Mouse (Mus musculus) forebrain, postnatal 0 days (tissue): Measurements from ENCODE around the gene Vmn1r209. TPM values are rescaled to one million over a fixed set of nuclear protein-coding genes. Genes with fewer than 3 reads are reported as not detected.
"Not testable (repeated sequence)": the region's sequence is repeated elsewhere in the genome, so short reads cannot be mapped to it uniquely, and the experiment has no call there.

Experiments
- ATAC-seq: fragments of 200-750 bp; cut with Nextera tagmentation; 2 replicates; pipeline ENCODE4 v1.8.0; 2017; ENCODE audit warnings: mild to moderate bottlenecking, moderate library complexity
- DNase-seq: peaks from one replicate; pipeline ENCODE4 v3.0.0-alpha.2; 2015
- H3K27ac ChIP-seq: fragments of 300-500 bp; sonication (generic); 2 replicates; pipeline ENCODE4 v1.5.1; 2014; ENCODE audit warnings: low read depth, mild to moderate bottlenecking, antibody characterized with exemption, low read length, moderate library complexity, mixed read lengths
- H3K27me3 ChIP-seq: fragments of 300-500 bp; sonication (generic); 2 replicates; pipeline ENCODE4 v1.6.1; 2014; ENCODE audit warnings: mild to moderate bottlenecking, low read length, mixed read lengths; ENCODE audit not compliant: insufficient read depth
- H3K36me3 ChIP-seq: fragments of 300-500 bp; sonication (generic); 2 replicates; pipeline ENCODE4 v1.6.1; 2014; ENCODE audit warnings: mild to moderate bottlenecking, moderate library complexity; ENCODE audit not compliant: insufficient read depth
- H3K4me1 ChIP-seq: fragments of 300-500 bp; sonication (generic); 2 replicates; pipeline ENCODE4 v1.6.1; 2014; ENCODE audit warnings: antibody characterized with exemption; ENCODE audit not compliant: insufficient read depth
- H3K4me2 ChIP-seq: fragments of 300-500 bp; sonication (generic); 2 replicates; pipeline ENCODE4 v1.6.1; 2014; ENCODE audit warnings: low read depth, mild to moderate bottlenecking, moderate library complexity
- H3K4me3 ChIP-seq: fragments of 300-500 bp; sonication (generic); 2 replicates; pipeline ENCODE4 v1.5.1; 2014; ENCODE audit warnings: low read depth, low read length, mixed read lengths
- H3K9ac ChIP-seq: fragments of 300-500 bp; sonication (generic); 2 replicates; pipeline ENCODE4 v1.6.1; 2014; ENCODE audit warnings: mild to moderate bottlenecking
- H3K9me3 ChIP-seq: fragments of 300-500 bp; sonication (generic); 2 replicates; pipeline ENCODE4 v1.6.1; 2016; ENCODE audit warnings: low read length
- CTCF ChIP-seq: sonication (generic); IDR thresholded peaks from 2 replicates; pipeline ENCODE4 v1.5.1; 2016; ENCODE audit warnings: antibody characterized with exemption, control low read depth, low read depth
- WGBS: fragments of 180-500 bp; shearing (Covaris S2); extraction: QIAGEN DNeasy Blood & Tissue Kit; methylation state at CpG from one replicate; pipeline ENCODE4 v1.1.7; 2014; 5-methylcytosine and 5-hydroxymethylcytosine counted together
- polyA plus RNA-seq: library from polyadenylated mRNA; unstranded; fragments of >200 nt; fragmentation: Nextera tagmentation; extraction: Ambion mirVana; gene quantifications from 2 replicates; pipeline ENCODE4 v1.2.1, GENCODE M21; 2015
- total RNA-seq: library from RNA; depleted of rRNA; stranded (reverse); fragments of >200 nt; gene quantifications from 2 replicates; pipeline ENCODE4 v1.2.3, GENCODE M21; 2014; rRNA removed

Vmn1r209 gene
- total RNA-seq (not detected in 2 replicates), polyA plus RNA-seq (not detected in 2 replicates)

DNA sequence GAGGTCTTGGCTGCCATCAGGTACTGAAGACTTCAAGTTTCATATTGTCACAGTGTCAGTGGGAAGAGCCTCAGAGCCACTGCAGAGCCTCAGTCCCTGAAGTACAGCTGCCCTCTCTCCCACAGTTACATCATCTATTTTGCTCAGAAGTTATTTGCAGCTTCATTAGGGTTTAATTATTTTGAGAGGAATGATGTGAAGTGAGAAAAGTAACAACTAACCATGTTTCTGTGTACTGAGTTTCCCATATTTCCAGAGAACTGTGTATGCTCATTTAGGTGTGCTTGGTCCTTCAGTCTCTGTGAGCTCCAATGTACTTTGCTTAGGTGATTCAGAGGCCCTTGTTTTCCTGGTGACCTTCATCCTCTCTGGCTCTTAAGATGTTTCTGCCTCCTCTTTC is at the start of gene Vmn1r209:
Vmn1r209 (minus strand) TSS at position 101 of the 400 bp plus-strand sequence.
- not testable (repeated sequence) for ATAC-seq, H3K9ac ChIP-seq, H3K4me3 ChIP-seq, H3K4me2 ChIP-seq, H3K36me3 ChIP-seq, H3K27me3 ChIP-seq, H3K9me3 ChIP-seq, H3K4me1 ChIP-seq, DNase-seq, H3K27ac ChIP-seq

DNA sequence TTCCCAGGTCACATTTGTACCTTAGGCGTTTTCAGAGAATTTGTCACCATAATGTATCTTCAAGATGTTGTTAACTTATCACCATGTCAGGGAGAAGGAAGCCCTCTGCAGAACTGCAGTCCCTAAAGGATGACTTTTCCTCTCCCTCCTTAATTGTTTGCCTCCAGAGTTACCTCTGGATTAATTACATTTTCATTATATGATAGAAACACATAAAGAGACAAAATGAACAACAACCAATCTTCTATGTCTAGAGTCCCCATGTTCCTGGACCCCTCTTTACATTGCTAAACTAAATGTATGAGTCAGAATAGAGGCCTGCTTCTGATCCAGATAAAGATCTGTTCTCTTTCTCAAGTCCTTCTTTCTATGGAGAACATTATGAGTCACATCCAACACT is 48.0 kb upstream of the Vmn1r209 start, which contains the start of gene Vmn1r211:
Vmn1r211 (minus strand) TSS at position 101 of the 400 bp plus-strand sequence.
- no peak for DNase-seq
- Histone ChIP-seq H3K9me3 (no peaks in the 10 kb centered on the region), H3K4me2 (no peak within 1 kb of the TSS), H3K4me1 (no peaks in the 10 kb centered on the region), H3K9ac (no peak within 1 kb of the TSS), H3K27ac (no peak within 1 kb of the TSS), H3K4me3 (no peak within 1 kb of the TSS), H3K27me3 (no peaks in the 10 kb centered on the region), H3K36me3 (no peaks in the 10 kb centered on the region)
- no peak for ATAC-seq
- 82% methylated on average over 1 of the region's 1 CpGs for WGBS
- no peak for TF ChIP-seq CTCF

DNA sequence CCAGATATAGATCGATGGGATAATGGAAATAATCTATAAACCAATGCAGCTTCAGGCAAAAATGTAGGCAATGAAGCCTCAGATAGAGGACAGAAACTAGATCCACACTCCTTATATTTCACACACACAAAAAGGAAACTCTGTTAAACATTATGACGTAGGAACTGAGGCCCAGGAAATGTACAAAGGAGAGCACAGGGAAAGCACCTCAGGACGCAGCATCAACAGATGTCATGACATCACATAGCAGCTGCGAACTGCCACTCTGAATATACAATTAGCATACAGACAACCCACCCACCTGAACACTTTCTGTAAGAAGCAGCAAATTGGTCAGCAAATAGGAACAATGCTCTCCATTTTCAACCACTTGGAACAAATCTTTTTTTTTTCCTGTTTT is 45.3 kb upstream of the Vmn1r209 start:
- no peaks in the 10 kb centered on the region for H3K4me1 ChIP-seq
- no peak overlapping the region for H3K9ac ChIP-seq
- TF ChIP-seq CTCF, result no peak
- H3K36me3 ChIP-seq, result no peaks in the 10 kb centered on the region
- ATAC-seq, result no peak
- no peak overlapping the region for H3K4me3 ChIP-seq
- H3K27me3 ChIP-seq, result no peaks in the 10 kb centered on the region
- no peak overlapping the region for H3K4me2 ChIP-seq
- no peak for DNase-seq
- no peaks in the 10 kb centered on the region for H3K9me3 ChIP-seq
- H3K27ac ChIP-seq, result no peak overlapping the region
- 62% methylated on average over 4 of the region's 4 CpGs for WGBS

DNA sequence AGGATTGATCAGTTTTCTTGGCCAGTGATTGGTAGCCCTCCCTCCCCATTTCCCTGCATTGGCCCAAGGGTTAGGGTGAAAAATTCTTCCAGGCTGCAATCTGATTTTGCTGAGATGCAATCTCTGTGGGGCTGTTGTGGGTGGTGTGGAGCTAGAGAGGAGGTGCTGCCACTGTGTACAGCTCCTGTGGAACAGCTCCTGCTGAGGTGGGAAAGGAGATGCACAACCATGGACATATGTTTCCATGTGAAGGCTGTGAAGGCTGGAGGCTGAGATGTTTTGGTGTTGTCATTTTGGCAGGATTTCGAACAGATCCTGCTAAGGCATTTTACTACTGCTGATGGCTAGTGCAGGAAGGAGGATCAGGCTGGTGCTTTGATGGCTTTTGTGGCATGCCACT is 37.3 kb upstream of the Vmn1r209 start:
- H3K27ac ChIP-seq, result no peak overlapping the region
- 84% methylated on average over 1 of the region's 1 CpGs for WGBS
- H3K4me3 ChIP-seq, result no peak overlapping the region
- H3K9ac ChIP-seq, result no peak overlapping the region
- no peak for TF ChIP-seq CTCF
- no peak for DNase-seq
- no peak overlapping the region for H3K4me2 ChIP-seq
- H3K4me1 ChIP-seq, result no peaks in the 10 kb centered on the region
- H3K36me3 ChIP-seq, result no peaks in the 10 kb centered on the region
- ATAC-seq, result no peak
- H3K9me3 ChIP-seq, result no peaks in the 10 kb centered on the region
- H3K27me3 ChIP-seq, result no peaks in the 10 kb centered on the region

DNA sequence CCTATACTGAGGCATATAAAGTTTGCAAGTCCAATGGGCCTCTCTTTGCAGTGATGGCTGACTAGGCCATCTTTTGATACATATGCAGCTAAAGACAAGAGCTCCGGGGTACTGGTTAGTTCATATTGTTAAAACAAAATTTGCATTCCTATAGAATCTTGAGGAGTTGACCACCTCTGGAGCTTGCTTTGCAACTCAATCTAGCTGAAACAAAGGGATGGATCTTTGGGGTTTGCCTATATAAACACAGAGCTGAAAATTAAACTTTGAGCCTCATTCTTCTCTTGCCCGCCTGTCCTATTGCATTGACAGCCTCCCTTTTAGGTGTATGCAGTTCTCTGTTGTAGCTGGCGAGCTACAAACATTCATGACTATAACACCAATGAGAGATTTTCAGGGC is 34.8 kb upstream of the Vmn1r209 start:
- H3K4me3 ChIP-seq, DNase-seq, H3K4me1 ChIP-seq, H3K27ac ChIP-seq, H3K4me2 ChIP-seq, H3K9ac ChIP-seq, H3K27me3 ChIP-seq, H3K9me3 ChIP-seq, ATAC-seq, H3K36me3 ChIP-seq: not testable (repeated sequence)
- WGBS, result 41% methylated on average over 3 of the region's 3 CpGs

DNA sequence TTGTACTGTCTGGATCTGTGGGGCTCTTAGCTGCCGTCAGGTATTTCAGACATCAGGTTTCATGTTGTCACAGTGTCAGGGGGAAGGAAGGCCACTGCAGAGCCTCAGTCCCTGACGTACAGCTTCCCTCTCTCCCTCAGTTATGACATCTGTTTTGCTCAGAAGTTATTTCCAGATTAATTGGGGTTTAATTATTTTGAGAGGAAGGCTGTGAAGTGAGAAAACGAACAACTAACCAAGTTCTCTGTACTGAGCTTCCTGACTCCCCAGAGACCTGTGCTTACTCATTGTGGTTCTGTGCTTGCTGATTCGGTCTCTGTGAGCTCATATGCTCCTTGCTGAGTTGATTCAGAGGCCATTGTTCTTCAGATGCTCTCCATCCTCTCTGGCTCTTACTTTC is 21.8 kb upstream of the Vmn1r209 start, which contains the start of gene Vmn1r210:
Vmn1r210 (minus strand) TSS at position 101 of the 400 bp plus-strand sequence.
- no peak for DNase-seq
- 65% methylated on average over 4 of the region's 4 CpGs for WGBS
- H3K4me1 ChIP-seq, result no peaks in the 10 kb centered on the region
- TF ChIP-seq CTCF, result no peak
- no peak within 1 kb of the TSS for H3K27ac ChIP-seq
- H3K9me3 ChIP-seq, result no peaks in the 10 kb centered on the region
- no peak within 1 kb of the TSS for H3K4me3 ChIP-seq
- no peaks in the 10 kb centered on the region for H3K27me3 ChIP-seq
- H3K4me2 ChIP-seq, result no peak within 1 kb of the TSS
- no peak for ATAC-seq
- H3K36me3 ChIP-seq, result no peaks in the 10 kb centered on the region
- no peak within 1 kb of the TSS for H3K9ac ChIP-seq

DNA sequence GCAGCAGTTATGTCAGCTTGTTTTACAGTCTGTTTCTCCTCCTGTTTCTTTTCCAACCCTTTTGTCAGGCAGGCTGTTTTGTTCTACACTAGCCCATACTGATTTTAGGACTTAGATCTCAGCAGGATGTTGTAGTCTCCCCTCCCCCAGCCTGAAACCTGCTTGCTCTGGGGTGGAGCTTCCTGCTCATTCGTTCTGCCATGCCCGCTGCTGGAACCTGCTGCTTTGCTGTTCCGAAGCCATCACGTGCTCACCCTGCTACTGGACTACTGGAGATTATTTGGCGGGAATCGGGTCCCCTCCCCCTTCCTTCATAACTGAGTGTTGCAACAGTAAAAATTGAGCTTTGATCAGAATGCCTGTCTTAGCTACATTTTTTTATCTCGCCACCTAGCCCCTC is 19.9 kb upstream of the Vmn1r209 start:
- H3K27me3 ChIP-seq, DNase-seq, H3K9ac ChIP-seq, H3K4me1 ChIP-seq, H3K4me3 ChIP-seq, H3K9me3 ChIP-seq, H3K4me2 ChIP-seq, H3K36me3 ChIP-seq, H3K27ac ChIP-seq, ATAC-seq: not testable (repeated sequence)
- WGBS, result 45% methylated on average over 7 of the region's 7 CpGs

DNA sequence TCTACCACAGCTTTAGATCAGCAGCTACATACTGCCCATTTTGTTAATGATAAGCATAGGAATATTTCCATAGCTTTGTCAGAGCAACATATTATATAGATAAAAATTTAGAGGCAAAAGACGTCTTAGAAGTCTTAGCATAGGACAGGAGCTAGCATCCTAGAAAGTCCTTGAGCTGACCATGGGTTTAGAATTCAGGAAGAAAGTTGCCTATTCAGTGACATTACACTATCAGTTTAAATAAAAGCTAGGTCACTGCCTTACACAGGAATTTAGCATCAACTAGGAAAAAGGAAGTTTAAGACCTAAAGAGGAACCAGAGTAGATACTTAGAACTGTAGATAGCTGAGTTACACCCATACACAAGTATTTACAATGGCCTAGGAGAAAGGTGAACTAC is 12.1 kb upstream of the Vmn1r209 start:
- not testable (repeated sequence) for H3K27ac ChIP-seq, ATAC-seq, H3K4me1 ChIP-seq, H3K9me3 ChIP-seq, H3K27me3 ChIP-seq, H3K4me2 ChIP-seq, H3K4me3 ChIP-seq, DNase-seq, H3K9ac ChIP-seq, H3K36me3 ChIP-seq
- WGBS, result 91% methylated on average over 1 of the region's 1 CpGs

DNA sequence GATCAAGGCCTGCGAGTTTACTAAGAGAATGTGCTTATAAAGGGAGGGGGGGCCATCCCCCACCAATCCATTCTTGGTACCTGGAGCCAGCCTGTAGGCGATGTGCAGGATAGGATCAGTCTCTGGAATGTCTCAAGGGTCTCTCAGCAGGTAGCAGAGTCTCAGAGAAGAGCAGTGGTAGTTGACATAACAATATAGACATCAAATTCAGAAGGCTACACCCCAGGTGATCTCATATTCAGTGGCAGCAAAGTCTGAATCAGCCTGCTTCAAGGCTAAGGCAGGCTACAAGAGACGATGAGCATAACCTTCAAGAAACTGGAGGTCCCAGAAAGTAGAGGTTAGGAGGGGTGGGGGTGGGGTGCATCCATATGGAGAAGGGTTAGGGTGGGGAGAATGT is 21.4 kb downstream of the Vmn1r209 start:
- H3K36me3 ChIP-seq, H3K27ac ChIP-seq, H3K4me1 ChIP-seq, H3K9me3 ChIP-seq, H3K4me3 ChIP-seq, DNase-seq, H3K4me2 ChIP-seq, H3K27me3 ChIP-seq, ATAC-seq, H3K9ac ChIP-seq: not testable (repeated sequence)
- 78% methylated on average over 3 of the region's 3 CpGs for WGBS

DNA sequence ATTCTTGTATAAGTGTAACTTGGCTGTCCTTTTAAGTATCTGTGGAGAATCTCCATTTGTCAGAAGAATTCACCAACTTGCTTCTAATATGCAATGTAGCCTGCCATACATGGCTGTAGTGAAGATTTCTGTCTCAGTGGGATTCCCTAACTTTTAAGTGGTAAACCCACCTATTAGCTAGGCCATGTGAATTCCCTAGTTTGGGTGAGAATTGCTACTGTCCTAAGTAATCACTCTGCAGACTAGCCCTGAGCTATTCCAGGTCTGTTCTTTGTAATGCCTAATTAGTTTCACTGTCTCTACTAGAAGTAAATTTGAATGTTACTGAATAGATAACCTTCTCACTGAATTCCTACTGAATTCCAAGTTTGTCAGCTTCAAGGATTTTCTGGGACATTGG is 25.3 kb downstream of the Vmn1r209 start:
- not testable (repeated sequence) for DNase-seq, H3K9me3 ChIP-seq, H3K4me2 ChIP-seq, H3K4me3 ChIP-seq, H3K27me3 ChIP-seq, ATAC-seq, H3K27ac ChIP-seq, H3K9ac ChIP-seq, H3K36me3 ChIP-seq, H3K4me1 ChIP-seq

DNA sequence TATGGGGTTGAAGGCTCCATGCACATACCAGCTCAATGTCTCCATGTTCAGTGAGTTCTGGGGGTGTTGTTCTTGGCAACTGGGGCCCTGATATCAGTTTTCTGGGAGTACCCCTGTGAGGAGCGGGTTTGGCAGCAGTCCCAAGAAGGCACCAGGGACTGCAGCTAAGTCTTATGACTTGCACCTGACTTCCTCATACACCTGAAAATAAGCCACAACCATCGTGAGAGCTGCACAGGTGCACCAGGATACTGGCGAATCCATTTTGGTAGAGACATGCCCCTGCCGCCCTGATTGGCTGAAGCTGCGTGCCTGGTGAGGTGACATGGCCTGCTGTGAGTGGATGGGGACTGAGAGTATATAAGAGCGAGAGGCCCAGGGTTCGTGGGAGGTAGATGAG is 32.2 kb downstream of the Vmn1r209 start, which contains the start of gene Vmn1r208:
Vmn1r208 (minus strand) TSS at position 101 of the 400 bp plus-strand sequence.
- WGBS, result no CpG with 5 or more reads among the region's 7 CpGs
- not testable (repeated sequence) for DNase-seq, H3K27me3 ChIP-seq, H3K4me3 ChIP-seq, H3K9me3 ChIP-seq, H3K9ac ChIP-seq, H3K4me2 ChIP-seq, H3K36me3 ChIP-seq, ATAC-seq, H3K4me1 ChIP-seq, H3K27ac ChIP-seq
